Comparison of ENCODE assay signal across 8 mouse cellular contexts in the genomic region with DNA sequence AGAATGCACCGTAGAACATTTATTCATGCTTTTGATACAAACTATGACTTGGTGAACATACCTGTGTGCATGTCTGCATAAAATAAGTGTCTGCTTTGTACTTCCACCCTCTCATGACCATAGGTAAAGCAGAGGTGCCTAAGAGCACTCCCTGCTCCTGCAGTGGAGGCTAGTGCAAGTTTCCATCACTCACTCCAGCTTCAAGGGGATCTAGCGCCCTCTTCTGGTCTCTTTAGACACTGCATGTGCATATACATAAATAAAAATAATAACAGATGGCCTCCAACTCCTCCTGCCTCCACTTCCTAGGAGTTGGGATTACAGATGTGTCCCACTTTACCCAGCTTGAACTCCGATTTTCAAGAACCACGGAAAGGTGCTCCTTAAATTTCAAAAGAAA. TPM values are rescaled to one million over a fixed set of nuclear protein-coding genes. Genes with fewer than 3 reads are reported as not detected.
DNase-seq lines count a peak whose midpoint lies in the region; ATAC-seq and TF ChIP-seq lines count a peak whose summit lies in the region.
"Had no signal": no experiment of that assay in that cellular context is flagged by ENCODE, and none has a peak within 500 bp of the region (broad histone marks: within the 10 kb centered on the region; RNA-seq: fewer than 3 reads in every experiment).

No protein-coding gene starts in this region.

- peak; percentile 61 to 76 (median 70) for TF ChIP-seq CTCF in MEL (IDR thresholded peaks at IDR 0.05 in 2 of 3, conservative IDR thresholded peaks at IDR 0.05 in 1 of 3; ENCODE audit: control insufficient read depth in 1 of 3, insufficient read depth in 1 of 3, low read depth in 2 of 3, low read length in 3 of 3, poor library complexity in 1 of 3, severe bottlenecking in 1 of 3)
- peak; percentile 66 for TF ChIP-seq CTCF in lung, embryonic 14.5 days (IDR thresholded peaks at IDR 0.05; ENCODE audit: low read depth)

- DNase-seq in kidney, adult 18-20 months = peak; percentile 43
- DNase-seq in kidney, adult 11 months = no peak
- DNase-seq in CD4-positive, CD25-positive, alpha-beta regulatory T cell, adult 2 months (ENCODE audit: low read depth, low spot score) = peak; percentile 82
- DNase-seq in MEL (ENCODE audit: low read depth, low spot score) = peak; percentile 84
- DNase-seq in embryo, embryonic 11.5 days (ENCODE audit: low read depth, low spot score) = peak; percentile 30
- DNase-seq in lung, embryonic 14.5 days = peak; percentile 74
- DNase-seq in thymus, postnatal 0 days (ENCODE audit: low spot score) = peak; percentile 70

- no peak overlapping the region for H3K9ac ChIP-seq in MEL (ENCODE audit: control insufficient read depth, low read depth, low read length, poor library complexity, severe bottlenecking)
- H3K9ac ChIP-seq in lung, embryonic 14.5 days = no peak overlapping the region

- no peak for ATAC-seq in lung, embryonic 14.5 days (ENCODE audit: insufficient read depth)

- H3K27ac ChIP-seq in MEL (ENCODE audit: control insufficient read depth, low read depth, low read length) = no peak overlapping the region
- no peak overlapping the region for H3K27ac ChIP-seq in lung, embryonic 14.5 days (ENCODE audit: low read depth)
- H3K27ac ChIP-seq: macrophage had no signal

- H3K4me3 ChIP-seq in MEL (ENCODE audit: control insufficient read depth in 1 of 2, insufficient read depth in 1 of 2, low read depth in 2 of 2, low read length in 2 of 2) = no peak overlapping the region
- H3K4me3 ChIP-seq in lung, embryonic 14.5 days (ENCODE audit: low read depth, low read length) = no peak overlapping the region

- H3K9me3 ChIP-seq in MEL (replicated peaks; ENCODE audit: insufficient read depth, low read length) = no peaks in the 10 kb centered on the region
- H3K9me3 ChIP-seq in lung, embryonic 14.5 days (ENCODE audit: low read depth, low read length) = no peaks in the 10 kb centered on the region

- no peak for TF ChIP-seq EP300 in MEL (IDR thresholded peaks at IDR 0.05; ENCODE audit: low read depth in 1 of 2, low read length in 2 of 2)

- peaks cover 1 to 31% of the 10 kb centered on the region in 2 experiments; a peak in 3 of 4 replicates for H3K36me3 ChIP-seq in MEL (ENCODE audit: control insufficient read depth in 1 of 2, insufficient read depth in 2 of 2, low read length in 2 of 2)
- H3K36me3 ChIP-seq in lung, embryonic 14.5 days (ENCODE audit: insufficient read depth) = peaks cover 68% of the 10 kb centered on the region

- WGBS in lung, embryonic 14.5 days = 65% methylated on average over 4 of the region's 4 CpGs

- no peak overlapping the region for H3K4me2 ChIP-seq in lung, embryonic 14.5 days

- TF ChIP-seq POLR2A in MEL (IDR thresholded peaks at IDR 0.05; ENCODE audit: control insufficient read depth in 1 of 2, insufficient read depth in 1 of 2, low read depth in 1 of 2, low read length in 2 of 2, poor library complexity in 1 of 2) = no peak

- peaks cover 0 to 1% of the 10 kb centered on the region in 2 experiments; a peak in 1 of 4 replicates for H3K4me1 ChIP-seq in MEL (ENCODE audit: control insufficient read depth in 1 of 2, insufficient read depth in 2 of 2, low read length in 2 of 2)
- H3K4me1 ChIP-seq in lung, embryonic 14.5 days (ENCODE audit: insufficient read depth) = no peaks in the 10 kb centered on the region

- TF ChIP-seq RAD21 in MEL (IDR thresholded peaks at IDR 0.05; ENCODE audit: low read depth, low read length) = peak; percentile 54

- no peaks in the 10 kb centered on the region for H3K27me3 ChIP-seq in MEL (ENCODE audit: control insufficient read depth in 1 of 2, insufficient read depth in 2 of 2, low read length in 2 of 2)
- no peaks in the 10 kb centered on the region for H3K27me3 ChIP-seq in lung, embryonic 14.5 days (ENCODE audit: insufficient read depth, low read length)

- 0 out of 2 replicates have a peak, but pooled peaks cover 1% of the 10 kb centered on the region for H3K79me2 ChIP-seq in MEL (ENCODE audit: control insufficient read depth, insufficient read depth, low read length, poor library complexity)

TF ChIP-seq in MEL, 35 proteins besides CTCF, POLR2A, EP300 and RAD21:
- TF ChIP-seq SMC3 (IDR thresholded peaks at IDR 0.05; ENCODE audit: low read depth, low read length) (peak; percentile 51), ZC3H11A (IDR thresholded peaks at IDR 0.05; ENCODE audit: low read depth, low read length) (peak; percentile 21; the same call in 1 of the 2 replicates), ETS1 (IDR thresholded peaks at IDR 0.05; ENCODE audit: low read depth, low read length) (no peak), RCOR1 (IDR thresholded peaks at IDR 0.05; ENCODE audit: low read depth, low read length) (no peak), E2F4 (IDR thresholded peaks at IDR 0.05; ENCODE audit: borderline replicate concordance, low read depth, low read length) (no peak), MYC (IDR thresholded peaks at IDR 0.05; ENCODE audit: low read depth, low read length) (0 out of 2 replicates have a peak, but pooled peaks have one; percentile 27), TBP (IDR thresholded peaks at IDR 0.05; ENCODE audit: low read depth, low read length) (no peak), CHD1 (IDR thresholded peaks at IDR 0.05; ENCODE audit: low read depth, low read length) (no peak), SIN3A (IDR thresholded peaks at IDR 0.05; ENCODE audit: low read length) (no peak), POLR2AphosphoS5 (IDR thresholded peaks at IDR 0.05; ENCODE audit: borderline replicate concordance, low read depth, low read length) (no peak), NELFE (IDR thresholded peaks at IDR 0.05; ENCODE audit: low read depth, low read length) (no peak), USF1 (IDR thresholded peaks at IDR 0.05; ENCODE audit: low read depth, low read length) (no peak), MAX (IDR thresholded peaks at IDR 0.05; ENCODE audit: low read length) (no peak)

RNA-seq across cellular contexts. Expression of a gene that starts 7.9 kb away (rescaled TPM):
- total RNA-seq in MEL (2012; rRNA removed) = 85.7 and 111 TPM in 2 replicates
- 100 to 1,000 TPM in 1 of 2 experiments, not detected in 1; 123 TPM for polyA plus RNA-seq in MEL (2012; ENCODE audit: insufficient read depth in 1 of 2, insufficient read length in 2 of 2, low read depth in 1 of 2, low replicate concordance in 2 of 2, missing spikeins in 1 of 2)
- polyA plus RNA-seq in lung, embryonic 14.5 days (2014; fragmentation: Nextera tagmentation; extraction: Ambion mirVana) = 88.4 and 90.5 TPM in 2 replicates
- 86.1 and 93.7 TPM in 2 replicates for polyA plus RNA-seq in thymus, postnatal 0 days (2015; fragmentation: Nextera tagmentation; extraction: Ambion mirVana)

RNA-seq across cellular contexts. Expression of a gene that starts 25.7 kb away (rescaled TPM):
- total RNA-seq in MEL (2012; rRNA removed) = 29.6 and 34.4 TPM in 2 replicates
- polyA plus RNA-seq in MEL (2012; ENCODE audit: insufficient read depth in 1 of 2, insufficient read length in 2 of 2, low read depth in 1 of 2, low replicate concordance in 2 of 2, missing spikeins in 1 of 2) = 10 to 100 TPM; 33.5 to 69.3 TPM
- 22.1 and 25.7 TPM in 2 replicates for polyA plus RNA-seq in lung, embryonic 14.5 days (2014; fragmentation: Nextera tagmentation; extraction: Ambion mirVana)
- polyA plus RNA-seq in thymus, postnatal 0 days (2015; fragmentation: Nextera tagmentation; extraction: Ambion mirVana) = 10.8 and 11.3 TPM in 2 replicates
